Mouse (Mus musculus) kidney, adult 2 months (tissue): ENCODE results near the gene Kcnq1. TPM values are rescaled to one million over a fixed set of nuclear protein-coding genes. Genes with fewer than 3 reads are reported as not detected.

ENCODE experiments used
- DNase-seq: peaks from one replicate; pipeline ENCODE4 v3.0.0; 2021
- H3K27ac ChIP-seq: fragments of 200-500 bp; 2 replicates; pipeline ENCODE4 v1.5.1; 2012; ENCODE audit warnings: low read depth, low read length, control low read depth, inconsistent platforms; ENCODE audit not compliant: insufficient read depth
- H3K27me3 ChIP-seq: fragments of 200-500 bp; replicated peaks from 2 replicates; pipeline ENCODE4 v1.6.1; 2012; ENCODE audit warnings: mild to moderate bottlenecking, moderate library complexity, low read length, inconsistent platforms; ENCODE audit not compliant: control insufficient read depth, insufficient read depth
- H3K36me3 ChIP-seq: fragments of 200-500 bp; 2 replicates; pipeline ENCODE4 v1.6.1; 2012; ENCODE audit warnings: mild to moderate bottlenecking, moderate library complexity, low read length, inconsistent platforms; ENCODE audit not compliant: control insufficient read depth, insufficient read depth
- H3K4me1 ChIP-seq: fragments of 200-500 bp; 2 replicates; pipeline ENCODE4 v1.6.1; 2011; ENCODE audit warnings: low read length; ENCODE audit not compliant: control insufficient read depth, insufficient read depth
- H3K4me3 ChIP-seq: fragments of 200-500 bp; 2 replicates; pipeline ENCODE4 v1.5.1; 2011; ENCODE audit warnings: mild to moderate bottlenecking, low read depth, low read length, control low read depth; ENCODE audit not compliant: insufficient read depth
- CTCF ChIP-seq: fragments of 200-500 bp; conservative IDR thresholded peaks from 2 replicates; pipeline ENCODE4 v1.5.1; 2011; ENCODE audit warnings: low read depth, mild to moderate bottlenecking, control low read depth, low read length, moderate library complexity, mixed read lengths; ENCODE audit not compliant: insufficient read depth, insufficient read length
- POLR2A ChIP-seq: fragments of 200-500 bp; IDR thresholded peaks from one replicate; pipeline ENCODE4 v1.6.1; 2011; ENCODE audit warnings: low read depth, low read length, control low read depth
- WGBS: fragments of 180-500 bp; shearing (Covaris S2); methylation state at CpG from one replicate; pipeline ENCODE4 v1.1.7; 2018; 5-methylcytosine and 5-hydroxymethylcytosine counted together
- polyA plus RNA-seq: library from polyadenylated mRNA; depleted of rRNA; stranded (reverse); fragments of >200 nt; gene quantifications from 2 replicates; pipeline ENCODE4 v1.2.3, GENCODE M21; 2012

The Kcnq1 gene
- polyA plus RNA-seq, 1 experiment = 24.0 TPM

GRCm38 (mm10) chr7:143438965-143439364 lies 332.8 kb downstream of the Kcnq1 start:
- Histone ChIP-seq H3K4me3 (no peak overlapping the region), H3K27me3 (peaks cover 3% of the 10 kb centered on the region; the same call in 1 of the 2 replicates), H3K36me3 (no peaks in the 10 kb centered on the region), H3K4me1 (no peaks in the 10 kb centered on the region), H3K27ac (no peak overlapping the region)
- TF ChIP-seq POLR2A = no peak
- no peak for TF ChIP-seq CTCF
- DNase-seq = no peak
- 79% methylated on average over 1 of the region's 1 CpGs for WGBS

DNA sequence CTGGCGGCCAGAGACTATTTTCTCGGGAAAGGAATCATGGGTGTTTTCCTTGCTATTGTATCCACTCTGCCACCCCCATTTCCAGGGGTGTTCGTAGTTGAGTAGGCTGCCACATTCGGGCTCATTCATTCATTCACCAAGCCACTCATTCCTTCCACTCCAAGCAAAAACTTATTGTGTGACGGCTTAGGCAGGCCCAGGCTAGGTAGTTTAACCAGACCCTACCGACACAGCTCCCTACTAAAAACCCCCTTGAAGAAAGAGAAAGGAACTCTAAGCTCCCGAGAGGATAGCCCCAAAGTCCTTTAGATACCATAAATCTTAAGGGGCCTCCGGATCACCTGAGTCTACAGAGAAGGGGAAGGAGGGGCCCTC lies 338.4 kb downstream of the Kcnq1 start:
- H3K4me3 ChIP-seq = no peak overlapping the region
- no peak for TF ChIP-seq POLR2A
- no peak for TF ChIP-seq CTCF
- DNase-seq = no peak
- H3K4me1 ChIP-seq = no peaks in the 10 kb centered on the region
- no peak overlapping the region for H3K27ac ChIP-seq
- H3K36me3 ChIP-seq = no peaks in the 10 kb centered on the region
- 0 out of 2 replicates have a peak, but pooled peaks cover 2% of the 10 kb centered on the region for H3K27me3 ChIP-seq
- WGBS = 75% methylated on average over 8 of the region's 8 CpGs

- no peak for TF ChIP-seq CTCF
- no peak for TF ChIP-seq POLR2A
- Histone ChIP-seq H3K27ac (no peak overlapping the region), H3K4me1 (no peaks in the 10 kb centered on the region), H3K4me3 (0 out of 2 replicates have a peak overlapping the region, but pooled peaks have one; percentile 20), H3K36me3 (no peaks in the 10 kb centered on the region), H3K27me3 (0 out of 2 replicates have a peak, but pooled peaks cover 2% of the 10 kb centered on the region)
- DNase-seq = no peak
- WGBS = 15% methylated on average over 55 of the region's 55 CpGs
Observed at GRCm38 (mm10) chr7:143444955-143445648, 338.9 kb downstream of the Kcnq1 start.

GRCm38 (mm10) chr7:143445651-143446460 lies 339.7 kb downstream of the Kcnq1 start:
- no peak for DNase-seq
- H3K4me3 ChIP-seq = peak overlapping the region; percentile 20
- H3K27ac ChIP-seq = no peak overlapping the region
- H3K4me1 ChIP-seq = no peaks in the 10 kb centered on the region
- H3K36me3 ChIP-seq = no peaks in the 10 kb centered on the region
- H3K27me3 ChIP-seq = 0 out of 2 replicates have a peak, but pooled peaks cover 2% of the 10 kb centered on the region
- no peak for TF ChIP-seq POLR2A
- TF ChIP-seq CTCF = no peak
- WGBS = 11% methylated on average over 53 of the region's 53 CpGs

GRCm38 (mm10) chr7:143447130-143447529 lies 341.0 kb downstream of the Kcnq1 start:
- Histone ChIP-seq H3K27me3 (0 out of 2 replicates have a peak, but pooled peaks cover 2% of the 10 kb centered on the region), H3K27ac (no peak overlapping the region), H3K4me3 (no peak overlapping the region), H3K36me3 (no peaks in the 10 kb centered on the region), H3K4me1 (no peaks in the 10 kb centered on the region)
- 73% methylated on average over 2 of the region's 2 CpGs for WGBS
- TF ChIP-seq POLR2A (no peak), CTCF (no peak)
- no peak for DNase-seq

DNA sequence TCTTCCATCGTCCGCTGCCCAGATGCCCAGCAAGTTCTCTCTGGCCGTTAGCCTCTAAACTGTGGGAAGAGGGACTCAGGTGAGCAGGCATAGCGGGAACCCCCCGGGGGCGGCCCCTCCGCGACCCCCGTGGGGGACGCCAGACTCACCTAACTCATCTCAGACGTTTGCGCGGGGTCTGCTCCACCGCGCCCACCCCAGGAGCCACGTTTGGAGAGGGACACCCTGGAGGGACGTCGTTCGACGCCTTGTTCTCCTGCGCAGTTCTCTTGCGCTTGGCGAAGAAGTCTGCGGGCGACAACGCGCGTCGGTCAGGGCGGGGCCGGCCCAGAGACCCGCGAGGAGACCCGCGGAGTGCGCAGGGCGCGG lies 352.8 kb downstream of the Kcnq1 start:
- Histone ChIP-seq H3K27ac (no peak overlapping the region), H3K27me3 (no peaks in the 10 kb centered on the region), H3K4me1 (no peaks in the 10 kb centered on the region), H3K4me3 (peak overlapping the region; percentile 27; the same call in 1 of the 2 replicates), H3K36me3 (no peaks in the 10 kb centered on the region)
- TF ChIP-seq POLR2A (no peak), CTCF (no peak)
- DNase-seq = no peak
- 34% methylated on average over 38 of the region's 38 CpGs for WGBS
